Mouse (Mus musculus): ENCODE data around the gene Srpr.

GRCm38 (mm10) chr9:35160662-35161061 is 39.3 kb upstream of the Srpr start:
- TF ChIP-seq CTCF (IDR thresholded peaks at IDR 0.05; ENCODE audit: insufficient read depth, low read depth, low read length): no peak
- TF ChIP-seq POLR2A (IDR thresholded peaks at IDR 0.05; ENCODE audit: insufficient read depth, low read depth, low read length): no peak

Measured in olfactory bulb, adult 2 months (tissue).